Mouse (Mus musculus) ES-E14 (cell line): ENCODE results near the gene Suclg1. TPM values are rescaled to one million over a fixed set of nuclear protein-coding genes. Genes with fewer than 3 reads are reported as not detected.

ENCODE experiments used
- DNase-seq: peaks from one replicate; pipeline ENCODE4 v3.0.0-alpha.2; 2013; ENCODE audit warnings: low read depth, low spot score
- H3K27ac ChIP-seq: 2 replicates; pipeline ENCODE4 v1.5.1; 2012; ENCODE audit warnings: low read depth, mild to moderate bottlenecking, low read length, moderate library complexity, mixed read lengths; ENCODE audit not compliant: poor library complexity, insufficient read depth, severe bottlenecking
- H3K36me3 ChIP-seq: 2 replicates; pipeline ENCODE4 v1.6.1; 2012; ENCODE audit warnings: mild to moderate bottlenecking, low read length, moderate library complexity, mixed read lengths; ENCODE audit not compliant: control insufficient read depth, poor library complexity, insufficient read depth, severe bottlenecking
- H3K4me1 ChIP-seq, 2 experiments: fragments of 150-350 bp in 1 of 2; sonication (generic) in 1 of 2; 2 replicates each; pipeline ENCODE4 v1.6.1; 2012; ENCODE audit warnings: low read length in 2 of 2, mild to moderate bottlenecking in 1 of 2, mixed read lengths in 1 of 2; ENCODE audit not compliant: control insufficient read depth in 2 of 2, insufficient read depth in 2 of 2, poor library complexity in 1 of 2
- H3K4me3 ChIP-seq, 2 experiments: fragments of 150-350 bp in 1 of 2; sonication (generic) in 1 of 2; 2 replicates each; pipeline ENCODE4 v1.5.1; 2012; ENCODE audit warnings: low read length in 2 of 2, low read depth in 1 of 2, mild to moderate bottlenecking in 1 of 2, mixed read lengths in 1 of 2; ENCODE audit not compliant: insufficient read depth in 1 of 2, poor library complexity in 1 of 2, severe bottlenecking in 1 of 2
- H3K9ac ChIP-seq: 2 replicates; pipeline ENCODE4 v1.6.1; 2012; ENCODE audit warnings: low read depth, mild to moderate bottlenecking, low read length, mixed read lengths; ENCODE audit not compliant: poor library complexity, insufficient read depth, severe bottlenecking
- H3K9me3 ChIP-seq: fragments of 150-350 bp; sonication (generic); 2 replicates; pipeline ENCODE4 v1.6.1; 2012; ENCODE audit warnings: low read depth, mild to moderate bottlenecking, low read length; ENCODE audit not compliant: control insufficient read depth, insufficient read depth
- CHD2 ChIP-seq: IDR thresholded peaks from 2 replicates; pipeline ENCODE4 v1.6.1; 2014; ENCODE audit warnings: mild to moderate bottlenecking, low read depth, low read length, inconsistent platforms
- HCFC1 ChIP-seq: IDR thresholded peaks from 2 replicates; pipeline ENCODE4 v1.6.1; 2012; ENCODE audit warnings: low read length, inconsistent platforms, borderline replicate concordance; ENCODE audit not compliant: insufficient read depth
- MAFK ChIP-seq: IDR thresholded peaks from 2 replicates; pipeline ENCODE4 v1.6.1; 2014; ENCODE audit warnings: mild to moderate bottlenecking, low read depth, low read length, inconsistent platforms; ENCODE audit not compliant: insufficient read depth
- ZC3H11A ChIP-seq: IDR thresholded peaks from 2 replicates; pipeline ENCODE4 v1.6.1; 2012; ENCODE audit warnings: low read depth, mild to moderate bottlenecking, inconsistent platforms, low read length, borderline replicate concordance
- ZNF384 ChIP-seq: IDR thresholded peaks from 2 replicates; pipeline ENCODE4 v1.6.1; 2012; ENCODE audit warnings: low read depth, low read length, inconsistent platforms
- in situ Hi-C, 2 experiments: fragments of 600-800 bp; cut with MboI; formaldehyde crosslinking; loops; one replicate each; pipeline ENCODE4 v1.15.1; 2025; ENCODE audit warnings: low sequenced_read_pairs in 2 of 2, inconsistent platforms in 1 of 2; ENCODE audit not compliant: unreplicated experiment in 2 of 2
- total RNA-seq: library from RNA; depleted of rRNA; stranded (reverse); fragments of 300-350 nt; gene quantifications from 2 replicates; pipeline ENCODE4 v1.2.3, GENCODE M21; 2012

Suclg1 gene
- total RNA-seq, 1 experiment: 99.7 TPM

- no peak for TF ChIP-seq MAFK
- TF ChIP-seq HCFC1: no peak
- no peak for TF ChIP-seq ZC3H11A
- TF ChIP-seq ZNF384: no peak
- TF ChIP-seq CHD2: no peak
- H3K9ac ChIP-seq: peak overlapping the region; percentile 52
- in situ Hi-C loops: no loop called here
- no peak for DNase-seq
- H3K27ac ChIP-seq: peak overlapping the region; percentile 22; the same call in 1 of the 2 replicates
- H3K4me1 ChIP-seq: peaks cover 0 to 3% of the 10 kb centered on the region in 2 experiments; a peak in 2 of 4 replicates
- peak overlapping the region; percentile 45 to 81 for H3K4me3 ChIP-seq
- H3K9me3 ChIP-seq: no peaks in the 10 kb centered on the region
- H3K36me3 ChIP-seq: no peaks in the 10 kb centered on the region
These were observed 26.0 kb upstream of the Suclg1 start for GRCm38 (mm10) chr6:73221958-73222735.

- Histone ChIP-seq H3K36me3 (no peaks in the 10 kb centered on the region), H3K9me3 (no peaks in the 10 kb centered on the region), H3K27ac (no peak overlapping the region), H3K4me3 (peak overlapping the region in 1 of 2 experiments; percentile 8; a peak in 1 of 4 replicates), H3K9ac (no peak overlapping the region; the same call in 1 of the 2 replicates), H3K4me1 (peaks cover 0 to 3% of the 10 kb centered on the region in 2 experiments; a peak in 2 of 4 replicates)
- in situ Hi-C loops: no loop called here
- TF ChIP-seq HCFC1: no peak
- TF ChIP-seq MAFK: no peak
- TF ChIP-seq ZC3H11A: no peak
- TF ChIP-seq ZNF384: no peak
- TF ChIP-seq CHD2: no peak
- DNase-seq: no peak
These were observed 25.2 kb upstream of the Suclg1 start for GRCm38 (mm10) chr6:73222841-73223526.

- peaks cover 0 to 3% of the 10 kb centered on the region in 2 experiments; a peak in 3 of 4 replicates for H3K4me1 ChIP-seq
- H3K36me3 ChIP-seq: no peaks in the 10 kb centered on the region
- DNase-seq: no peak
- H3K27ac ChIP-seq: no peak overlapping the region
- no peak overlapping the region for H3K4me3 ChIP-seq
- H3K9ac ChIP-seq: no peak overlapping the region
- in situ Hi-C loops: loop anchor here in 1 of 2 experiments (25.0 kb wide), 1 partner anchor 290 kb away; no protein-coding TSS in a partner anchor
- peak; percentile 30; the same call in 1 of the 2 replicates for TF ChIP-seq ZC3H11A
- no peak for TF ChIP-seq HCFC1
- no peaks in the 10 kb centered on the region for H3K9me3 ChIP-seq
These were observed 20.6 kb upstream of the Suclg1 start for GRCm38 (mm10) chr6:73227376-73228158.

GRCm38 (mm10) chr6:73228408-73228807, 19.8 kb upstream of the Suclg1 start:
- H3K9ac ChIP-seq: no peak overlapping the region
- TF ChIP-seq ZNF384: no peak
- no peak for TF ChIP-seq MAFK
- no peak for TF ChIP-seq CHD2
- no peak for TF ChIP-seq ZC3H11A
- TF ChIP-seq HCFC1: no peak
- in situ Hi-C loops: loop anchor here in 1 of 2 experiments (25.0 kb wide), 1 partner anchor 291 kb away; no protein-coding TSS in a partner anchor
- no peaks in the 10 kb centered on the region for H3K36me3 ChIP-seq
- H3K4me1 ChIP-seq: peaks cover 0 to 3% of the 10 kb centered on the region in 2 experiments; a peak in 3 of 4 replicates
- no peak overlapping the region for H3K27ac ChIP-seq
- no peak overlapping the region for H3K4me3 ChIP-seq
- H3K9me3 ChIP-seq: no peaks in the 10 kb centered on the region
- DNase-seq: no peak
